Mouse (Mus musculus): ENCODE data around the gene Gm42878.
A peak's percentile ranks its signal among the peaks of the same experiment; 100 is the strongest.

The Gm42878 gene

DNA sequence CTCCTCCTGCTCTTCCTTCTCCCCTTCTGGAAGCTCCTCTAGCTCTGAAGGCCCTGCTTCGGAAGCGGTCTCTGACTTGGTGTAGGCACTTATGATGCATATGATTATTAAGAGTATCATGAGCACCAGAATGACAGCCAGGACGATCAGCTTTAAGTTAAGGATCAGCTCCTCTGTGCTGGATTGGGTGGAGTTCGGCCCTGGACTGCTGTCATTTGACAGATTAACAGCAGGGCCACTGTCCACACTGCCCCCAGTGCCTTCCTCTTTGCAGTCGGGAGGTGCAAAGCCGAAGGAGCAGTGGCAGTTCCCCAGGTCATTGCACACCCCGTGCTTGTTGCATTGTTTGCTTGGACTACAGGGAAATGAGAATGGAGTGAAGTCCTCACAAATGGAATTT lies 44.6 kb downstream of the Gm42878 start:
- no peak for DNase-seq (ENCODE audit: low read depth, low spot score)

DNA sequence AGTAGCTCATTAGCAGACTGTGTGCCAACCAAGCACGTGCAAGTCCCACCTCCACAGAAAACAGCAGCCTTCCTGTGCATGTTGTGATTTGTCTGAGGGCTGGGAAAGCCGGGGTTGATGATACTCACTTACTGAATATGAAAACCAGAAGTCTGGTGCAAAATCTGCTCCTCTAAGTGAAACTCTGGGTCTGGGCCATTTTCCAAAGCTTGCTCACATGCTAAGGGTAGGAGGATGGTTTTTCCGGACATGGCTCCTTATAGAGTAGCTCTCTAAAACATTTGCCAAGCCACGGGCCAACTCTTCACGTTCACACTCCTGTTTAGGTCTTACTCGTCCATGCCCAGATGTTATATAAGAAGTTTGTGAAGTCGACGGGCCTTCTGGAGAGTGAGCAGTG lies 52.0 kb downstream of the Gm42878 start:
- no peak for DNase-seq (ENCODE audit: low read depth, low spot score)

DNA sequence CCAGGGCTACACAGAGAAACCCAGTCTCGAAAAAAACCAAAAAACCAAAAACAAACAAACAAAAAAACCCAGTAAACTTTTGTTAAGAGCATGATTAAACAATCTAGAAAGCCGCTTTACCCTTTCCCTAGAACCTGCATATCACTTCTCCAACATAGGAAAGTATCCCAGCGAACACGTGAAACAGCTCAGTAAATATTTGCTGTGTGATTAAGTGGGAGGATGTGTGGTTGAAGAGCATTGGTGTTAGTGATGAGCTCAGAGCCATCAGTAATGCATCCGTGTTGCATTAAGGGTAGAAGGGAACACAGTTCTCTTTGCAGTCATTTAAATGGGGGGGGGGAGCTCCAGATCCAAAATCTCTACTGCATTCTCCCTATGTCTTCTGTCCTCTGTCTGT lies 60.5 kb downstream of the Gm42878 start:
- no peak for DNase-seq (ENCODE audit: low read depth, low spot score)

DNA sequence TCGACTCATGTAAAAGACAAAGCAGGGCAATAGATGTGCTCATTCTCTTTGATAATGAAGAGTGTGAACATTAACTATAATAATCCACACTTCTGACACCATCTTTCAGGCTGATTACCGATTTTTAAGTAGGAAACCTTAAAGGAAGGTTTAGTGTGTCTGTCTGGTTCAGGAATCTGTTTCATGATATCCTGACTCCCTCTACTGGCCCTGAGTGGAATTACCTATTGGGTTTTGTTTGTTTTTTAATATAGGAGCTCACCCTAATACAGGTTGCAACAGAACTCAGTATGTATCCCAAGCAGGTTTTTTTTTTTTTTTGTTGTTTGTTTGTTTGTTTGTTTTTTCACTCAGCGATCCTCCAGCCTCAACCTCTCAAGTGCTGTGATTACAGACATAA lies 67.6 kb downstream of the Gm42878 start:
- DNase-seq (ENCODE audit: low read depth, low spot score), result peak; percentile 58

DNA sequence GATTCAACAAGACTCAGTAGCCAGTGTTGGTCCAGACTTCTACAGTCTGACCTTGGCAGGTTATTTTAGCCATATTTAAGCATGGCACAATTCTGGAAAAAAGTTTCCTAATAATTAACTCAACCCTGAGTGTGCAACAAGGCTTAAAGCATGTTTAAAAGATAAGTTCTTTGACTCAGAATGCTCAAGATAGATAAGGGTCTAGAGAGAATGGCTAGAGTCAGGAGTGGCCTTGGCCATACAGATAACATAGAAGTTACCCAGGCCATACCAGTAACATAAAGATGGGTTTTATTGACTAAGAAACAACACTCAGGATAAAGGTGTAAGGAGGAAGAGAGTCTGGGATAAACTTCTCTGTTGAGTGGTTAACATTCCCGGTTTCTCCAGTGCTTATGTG lies 69.2 kb downstream of the Gm42878 start:
- no peak for DNase-seq (ENCODE audit: low read depth, low spot score)

DNA sequence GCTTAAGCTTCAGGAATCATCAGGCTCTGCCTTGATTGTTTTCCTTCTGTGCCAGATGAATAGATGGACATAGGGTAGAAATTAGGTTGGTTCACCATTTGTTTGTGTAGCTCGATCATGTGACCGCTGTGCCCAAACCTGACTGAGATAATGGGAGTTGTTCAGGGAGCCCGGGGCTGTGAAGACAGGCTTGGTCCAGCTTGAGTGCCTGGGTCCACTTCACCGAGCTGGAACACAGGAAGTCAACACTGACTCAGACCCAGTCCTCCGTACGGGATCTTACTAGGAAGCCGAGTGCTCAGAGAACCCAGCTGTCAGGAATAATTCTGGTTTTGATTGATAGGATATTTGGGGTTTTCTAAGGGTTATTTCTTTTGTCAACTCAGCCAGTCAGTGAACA lies 70.7 kb downstream of the Gm42878 start:
- DNase-seq (ENCODE audit: low read depth, low spot score), result no peak

DNA sequence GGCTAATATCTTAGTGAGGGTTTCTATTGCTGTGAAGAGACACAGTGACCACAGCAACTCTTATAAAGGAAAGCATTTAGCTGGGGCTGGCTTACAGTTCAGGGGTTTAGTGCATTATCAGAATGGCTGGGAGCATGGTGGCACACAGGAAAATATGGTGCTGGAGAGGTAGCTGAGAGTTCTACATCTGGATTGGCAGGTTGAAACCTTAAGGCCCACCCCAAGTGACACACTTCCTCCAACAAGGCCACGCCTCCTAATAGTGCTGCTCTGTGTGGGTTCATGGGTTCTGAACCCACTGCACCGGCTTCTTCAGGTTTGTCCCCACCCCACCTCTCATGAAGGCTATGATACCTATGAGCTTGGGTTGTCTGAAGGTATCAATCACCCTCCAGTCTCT lies 72.9 kb downstream of the Gm42878 start:
- DNase-seq (ENCODE audit: low read depth, low spot score), result no peak

DNA sequence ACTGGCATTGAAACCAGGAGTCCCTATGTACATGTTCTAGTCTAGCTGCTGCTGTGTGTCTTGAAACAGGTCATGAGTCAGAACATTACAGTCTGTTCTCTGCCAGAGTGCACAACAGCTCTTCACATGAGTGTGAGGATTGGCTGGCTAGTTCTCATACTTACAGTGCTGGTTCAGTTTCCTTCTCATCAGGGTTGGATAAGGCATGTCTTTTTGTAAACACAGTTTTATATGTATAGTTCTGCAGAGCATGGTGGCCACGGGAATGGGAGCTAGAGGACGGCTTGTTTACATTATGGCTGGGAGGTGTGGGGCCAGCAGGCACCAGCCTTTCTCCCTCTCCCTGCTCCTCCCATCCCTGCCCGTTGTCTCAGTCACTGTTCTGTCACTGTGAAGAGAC lies 75.7 kb downstream of the Gm42878 start:
- no peak for DNase-seq (ENCODE audit: low read depth, low spot score)
